Mouse (Mus musculus) kidney, postnatal 0 days (tissue): ENCODE measurements around the gene Asrgl1. TPM values are rescaled to one million over a fixed set of nuclear protein-coding genes. Genes with fewer than 3 reads are reported as not detected.
A peak's percentile ranks its signal among the peaks of the same experiment; 100 is the strongest.

Source experiments
- ATAC-seq: fragments of 200-750 bp; cut with Nextera tagmentation; replicated peaks from 2 replicates; pipeline ENCODE4 v1.8.0; 2017; ENCODE audit warnings: low read depth, moderate number of reproducible peaks, moderate TSS enrichment, moderate library complexity; ENCODE audit not compliant: low FRiP score
- DNase-seq: peaks from one replicate; pipeline ENCODE4 v3.0.0-alpha.2; 2016; ENCODE audit warnings: low spot score
- H3K27ac ChIP-seq: fragments of 300-500 bp; sonication (generic); 2 replicates; pipeline ENCODE4 v1.5.1; 2014; ENCODE audit warnings: mild to moderate bottlenecking
- H3K27me3 ChIP-seq: fragments of 300-500 bp; sonication (generic); 2 replicates; pipeline ENCODE4 v1.6.1; 2014; ENCODE audit warnings: low read length, mixed read lengths; ENCODE audit not compliant: insufficient read depth
- H3K36me3 ChIP-seq: fragments of 300-500 bp; sonication (generic); 2 replicates; pipeline ENCODE4 v1.6.1; 2014; ENCODE audit warnings: low read length, mixed read lengths; ENCODE audit not compliant: insufficient read depth
- H3K4me1 ChIP-seq: fragments of 300-500 bp; sonication (generic); replicated peaks from 2 replicates; pipeline ENCODE4 v1.6.1; 2014; ENCODE audit warnings: antibody characterized with exemption, low read length, mixed read lengths; ENCODE audit not compliant: insufficient read depth
- H3K4me2 ChIP-seq: fragments of 300-500 bp; sonication (generic); 2 replicates; pipeline ENCODE4 v1.6.1; 2014; ENCODE audit warnings: mild to moderate bottlenecking, low read length, moderate library complexity, mixed read lengths
- H3K4me3 ChIP-seq: fragments of 300-500 bp; sonication (generic); replicated peaks from 2 replicates; pipeline ENCODE4 v1.5.1; 2014; ENCODE audit warnings: low read depth, low read length
- H3K9ac ChIP-seq: fragments of 300-500 bp; sonication (generic); 2 replicates; pipeline ENCODE4 v1.6.1; 2014; ENCODE audit warnings: low read depth, low read length
- H3K9me3 ChIP-seq: fragments of 300-500 bp; sonication (generic); replicated peaks from 2 replicates; pipeline ENCODE4 v1.6.1; 2016; ENCODE audit warnings: low read length, inconsistent platforms, mixed read lengths
- CTCF ChIP-seq: IDR thresholded peaks from 2 replicates; pipeline ENCODE4 v1.5.1; 2016; ENCODE audit warnings: antibody characterized with exemption, low read depth, mild to moderate bottlenecking, moderate library complexity
- WGBS: fragments of 180-500 bp; shearing (Covaris S2); extraction: QIAGEN DNeasy Blood & Tissue Kit; methylation state at CpG from one replicate; pipeline ENCODE4 v1.1.7; 2014; 5-methylcytosine and 5-hydroxymethylcytosine counted together
- polyA plus RNA-seq: library from polyadenylated mRNA; unstranded; fragments of >200 nt; fragmentation: Nextera tagmentation; extraction: Ambion mirVana; gene quantifications from 2 replicates; pipeline ENCODE4 v1.2.1, GENCODE M21; 2015

The Asrgl1 gene
- polyA plus RNA-seq, 1 experiment from 2014 or later = 14.6 TPM

- 98% methylated on average over 3 of the region's 3 CpGs for WGBS
- Histone ChIP-seq H3K9me3 (no peaks in the 10 kb centered on the region), H3K9ac (no peak overlapping the region), H3K36me3 (no peaks in the 10 kb centered on the region), H3K27me3 (no peaks in the 10 kb centered on the region), H3K27ac (0 out of 2 replicates have a peak overlapping the region, but pooled peaks have one; percentile 2), H3K4me1 (peaks cover 5% of the 10 kb centered on the region; the same call in 1 of the 2 replicates), H3K4me2 (no peak overlapping the region), H3K4me3 (no peak overlapping the region)
- DNase-seq (no peak), ATAC-seq (no peak)
- no peak for TF ChIP-seq CTCF
Observed at GRCm38 (mm10) chr19:9076035-9076434, 59.4 kb downstream of the Asrgl1 start.

- Histone ChIP-seq H3K4me3 (no peak overlapping the region), H3K27me3 (no peaks in the 10 kb centered on the region), H3K9ac (no peak overlapping the region), H3K9me3 (no peaks in the 10 kb centered on the region), H3K27ac (no peak overlapping the region), H3K4me2 (no peak overlapping the region), H3K36me3 (no peaks in the 10 kb centered on the region), H3K4me1 (peaks cover 10% of the 10 kb centered on the region; the same call in 1 of the 2 replicates)
- DNase-seq = no peak
- ATAC-seq = no peak
- WGBS = 82% methylated on average over 2 of the region's 2 CpGs
- no peak for TF ChIP-seq CTCF
Observed at GRCm38 (mm10) chr19:9075558-9075957, 59.9 kb downstream of the Asrgl1 start.

- Histone ChIP-seq H3K27ac (peak overlapping the region; percentile 55; the same call in 1 of the 2 replicates), H3K4me2 (no peak overlapping the region), H3K4me3 (no peak overlapping the region), H3K27me3 (no peaks in the 10 kb centered on the region), H3K9ac (no peak overlapping the region), H3K9me3 (no peaks in the 10 kb centered on the region), H3K36me3 (no peaks in the 10 kb centered on the region), H3K4me1 (peaks cover 14% of the 10 kb centered on the region; the same call in 1 of the 2 replicates)
- DNase-seq (no peak), ATAC-seq (no peak)
- no peak for TF ChIP-seq CTCF
- 66% methylated on average over 4 of the region's 4 CpGs for WGBS
Observed at GRCm38 (mm10) chr19:9074424-9074823, 61.0 kb downstream of the Asrgl1 start.

DNA sequence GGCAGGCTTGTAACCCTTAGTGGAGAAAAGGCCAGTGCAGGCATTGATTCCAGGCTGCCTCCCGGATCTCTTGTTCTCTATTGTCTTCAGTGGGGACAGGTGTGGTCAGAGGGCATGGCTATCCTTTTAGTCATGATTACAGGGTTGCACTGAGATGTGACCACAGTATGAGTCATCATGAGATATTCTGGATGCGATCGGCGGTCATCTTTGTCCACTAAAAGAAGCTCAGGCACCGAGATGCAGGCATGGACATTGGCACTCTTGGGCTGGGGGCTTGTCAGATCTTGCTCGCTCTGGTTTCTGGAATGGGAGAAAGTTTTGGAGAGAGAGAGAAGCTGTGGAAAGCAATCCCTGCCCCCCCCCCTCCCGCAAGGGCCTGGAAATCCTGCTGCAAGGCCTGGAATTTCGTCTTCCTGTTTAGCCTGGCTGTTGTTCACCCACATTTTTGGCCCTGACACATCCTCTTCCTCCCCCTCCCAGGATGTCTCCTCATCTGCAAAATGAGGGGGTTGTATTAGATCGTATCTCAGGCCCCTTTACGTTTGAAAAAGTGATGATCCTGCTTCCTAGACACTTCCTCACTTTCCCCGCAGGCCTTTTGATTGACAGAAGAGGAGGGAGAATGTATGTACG is 61.5 kb downstream of the Asrgl1 start:
- WGBS = 56% methylated on average over 12 of the region's 12 CpGs
- TF ChIP-seq CTCF = no peak
- DNase-seq = peak; percentile 63
- no peaks in the 10 kb centered on the region for H3K27me3 ChIP-seq
- no peaks in the 10 kb centered on the region for H3K9me3 ChIP-seq
- peak overlapping the region; percentile 55; the same call in 1 of the 2 replicates for H3K27ac ChIP-seq
- no peak overlapping the region for H3K4me2 ChIP-seq
- peaks cover 14% of the 10 kb centered on the region; the same call in 1 of the 2 replicates for H3K4me1 ChIP-seq
- H3K4me3 ChIP-seq = no peak overlapping the region
- H3K9ac ChIP-seq = no peak overlapping the region
- ATAC-seq = no peak
- H3K36me3 ChIP-seq = no peaks in the 10 kb centered on the region

GRCm38 (mm10) chr19:9072157-9072530 is 63.3 kb downstream of the Asrgl1 start:
- Histone ChIP-seq H3K9me3 (no peaks in the 10 kb centered on the region), H3K4me1 (peaks cover 14% of the 10 kb centered on the region; the same call in 1 of the 2 replicates), H3K4me3 (no peak overlapping the region), H3K27me3 (no peaks in the 10 kb centered on the region), H3K27ac (peak overlapping the region; percentile 81), H3K9ac (no peak overlapping the region), H3K36me3 (no peaks in the 10 kb centered on the region), H3K4me2 (no peak overlapping the region)
- no peak for TF ChIP-seq CTCF
- 50% methylated on average over 2 of the region's 2 CpGs for WGBS
- DNase-seq = no peak
- ATAC-seq = no peak

DNA sequence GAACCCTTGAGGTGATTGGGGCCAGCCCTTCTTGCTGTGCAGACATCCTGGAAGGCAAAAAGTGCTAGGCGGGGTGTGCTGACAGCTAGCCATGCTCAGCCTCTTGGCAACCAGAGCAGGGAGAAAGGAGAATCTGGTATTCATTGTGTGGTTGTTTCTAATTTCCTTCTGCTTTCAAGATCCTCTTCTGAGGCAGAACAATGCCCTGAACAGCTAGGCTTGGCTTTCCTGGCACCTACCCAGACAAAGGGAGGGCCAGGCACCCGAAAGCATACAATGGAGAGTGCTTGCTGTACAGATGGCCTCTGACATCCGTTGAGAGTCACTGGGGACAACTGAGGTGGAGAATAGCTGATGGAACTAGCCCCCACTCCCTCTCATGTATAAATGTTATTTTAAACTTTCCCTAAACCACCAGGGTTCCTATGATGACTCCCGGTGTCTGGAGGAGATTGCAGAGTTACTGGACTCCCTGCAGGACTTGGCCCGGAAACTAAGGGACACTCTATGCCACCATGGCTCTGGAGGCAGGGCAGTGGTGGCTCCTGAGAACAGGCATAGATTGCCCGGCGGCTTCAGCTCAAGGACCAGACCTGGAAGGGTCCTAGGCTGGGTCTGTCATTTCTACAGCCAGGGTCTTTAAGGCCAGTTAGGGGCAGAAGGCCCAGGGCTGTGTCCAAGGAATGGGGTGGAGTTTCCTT is 63.8 kb downstream of the Asrgl1 start:
- no peak overlapping the region for H3K4me2 ChIP-seq
- DNase-seq (peak; percentile 53), ATAC-seq (0 out of 2 replicates have a peak, but pooled peaks have one; percentile 43)

More for the DNA sequence above, 63.8 kb downstream of the Asrgl1 start:
- H3K36me3 ChIP-seq = no peaks in the 10 kb centered on the region
- no peaks in the 10 kb centered on the region for H3K27me3 ChIP-seq
- no peak for TF ChIP-seq CTCF
- no peak overlapping the region for H3K9ac ChIP-seq
- H3K27ac ChIP-seq = peak overlapping the region; percentile 81
- H3K4me1 ChIP-seq = peaks cover 14% of the 10 kb centered on the region
- H3K4me3 ChIP-seq = no peak overlapping the region
- no peaks in the 10 kb centered on the region for H3K9me3 ChIP-seq
- 52% methylated on average over 7 of the region's 7 CpGs for WGBS
